Mouse (Mus musculus) skeletal muscle tissue, postnatal 0 days (tissue): ENCODE measurements around the gene S100g. TPM values are rescaled to one million over a fixed set of nuclear protein-coding genes. Genes with fewer than 3 reads are reported as not detected.

Experiments
- polyA plus RNA-seq: library from polyadenylated mRNA; unstranded; fragments of >200 nt; fragmentation: Nextera tagmentation; extraction: Ambion mirVana; gene quantifications from 2 replicates; pipeline ENCODE4 v1.2.1, GENCODE M21; 2015

S100g gene
- polyA plus RNA-seq, result 0.93 TPM in 1 of 2 replicates, not detected in the other

DNA sequence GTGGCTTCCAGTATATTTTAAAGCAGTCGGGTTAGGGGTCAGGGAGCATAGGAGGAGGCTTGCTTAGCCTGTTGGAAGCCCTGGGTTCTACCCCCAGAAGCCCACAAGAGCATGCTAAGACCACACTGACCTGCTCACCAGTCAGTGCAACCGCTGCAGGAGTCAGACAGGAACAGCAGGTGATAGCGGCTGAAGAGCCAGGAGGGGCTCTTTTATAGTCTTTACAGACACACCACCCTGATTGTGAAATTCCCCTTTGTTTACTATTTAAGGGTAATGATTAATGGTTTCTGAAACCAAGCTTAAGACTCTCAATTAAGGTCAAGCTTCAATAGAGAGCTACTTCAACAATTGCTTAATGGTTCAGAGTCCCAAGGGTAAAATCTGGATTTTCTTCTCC, at the start of gene S100g:
TSS of gene S100g (minus strand) at position 217 of the 400 bp plus-strand sequence.

Other genes starting within 250 kb of the S100g start
- 271 and 281 TPM in 2 replicates for gene Rbbp7, start 204.2 kb downstream of the S100g start, polyA plus RNA-seq
- gene Txlng, start 135.1 kb downstream of the S100g start, polyA plus RNA-seq, result 8.2 and 10.2 TPM in 2 replicates
- gene Syap1, start 76.2 kb downstream of the S100g start, polyA plus RNA-seq, result 38.3 and 49.5 TPM in 2 replicates
- gene Ctps2, start 63.4 kb downstream of the S100g start, polyA plus RNA-seq, result 25.2 and 37.7 TPM in 2 replicates